Mouse (Mus musculus): Measurements from ENCODE around the gene H1f0.

Gene H1f0

GRCm38 (mm10) chr15:79028237-79028738 is at the start of gene H1f0:
TSS of gene H1f0 (plus strand) at chr15:79028450.
- peak; percentile 88 for DNase-seq (ENCODE audit: low read depth, low spot score)

DNA sequence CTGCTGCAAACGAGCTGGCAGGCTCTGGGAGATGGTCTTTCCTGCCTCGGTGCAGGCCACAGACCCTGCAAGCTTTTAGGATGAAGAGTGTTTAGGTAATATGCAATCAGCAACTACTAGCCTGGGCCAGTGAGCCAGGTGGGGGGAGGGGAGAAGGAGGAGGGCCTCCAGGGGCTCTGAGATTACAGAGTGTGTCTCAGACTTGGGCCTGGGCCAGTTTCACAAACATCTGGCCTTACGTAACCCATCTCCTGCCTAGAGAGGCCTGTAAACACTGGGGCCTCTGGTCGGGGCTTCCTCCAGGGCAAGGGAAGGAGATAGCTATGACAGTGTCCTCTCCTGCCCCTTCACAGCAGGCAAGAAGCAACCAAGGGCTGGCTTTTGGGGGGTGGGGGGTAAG is 49.4 kb upstream of the H1f0 start:
- no peak for DNase-seq (ENCODE audit: low read depth, low spot score)

GRCm38 (mm10) chr15:78980084-78980483 is 48.2 kb upstream of the H1f0 start:
- DNase-seq (ENCODE audit: low read depth, low spot score), result no peak

DNA sequence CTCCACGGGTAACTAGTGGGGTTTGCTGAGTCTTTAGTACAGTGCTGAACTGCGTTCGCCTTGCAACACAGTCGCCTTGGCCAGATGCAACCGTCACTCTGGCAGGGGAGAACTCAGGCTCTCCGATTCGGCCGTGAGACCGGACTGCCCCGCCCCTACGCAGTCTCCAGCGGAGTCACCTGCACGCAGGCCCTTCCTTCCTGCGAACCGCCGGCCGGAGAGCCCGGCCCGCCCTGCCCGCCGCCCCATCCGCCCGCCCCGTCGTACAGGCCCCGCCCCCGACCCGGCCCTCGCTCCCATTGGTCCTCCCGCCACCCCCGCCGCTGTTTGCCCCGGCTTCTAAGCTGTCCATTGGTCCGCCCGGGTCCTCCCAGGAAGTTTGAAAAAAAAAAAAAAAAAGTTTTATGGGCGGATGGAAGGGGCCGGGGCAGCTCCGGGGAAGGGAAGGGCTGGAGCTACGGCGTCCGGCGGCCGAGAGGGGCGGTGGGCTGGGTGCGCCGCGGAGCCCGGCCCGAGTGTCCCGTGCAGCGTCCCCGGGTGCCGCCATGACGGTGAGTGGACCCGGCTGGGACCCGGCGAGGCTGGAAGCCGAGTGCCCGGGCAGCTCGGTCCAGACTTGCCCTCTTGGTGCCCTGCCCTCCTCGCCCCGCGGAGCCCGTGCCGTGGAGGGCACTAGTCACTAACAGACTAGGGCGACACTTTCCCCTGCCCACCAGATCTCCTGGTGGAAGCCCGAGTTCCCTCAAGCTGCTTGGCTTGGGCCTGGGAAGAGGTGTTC is 45.4 kb upstream of the H1f0 start:
- DNase-seq (ENCODE audit: low read depth, low spot score), result peak; percentile 91

DNA sequence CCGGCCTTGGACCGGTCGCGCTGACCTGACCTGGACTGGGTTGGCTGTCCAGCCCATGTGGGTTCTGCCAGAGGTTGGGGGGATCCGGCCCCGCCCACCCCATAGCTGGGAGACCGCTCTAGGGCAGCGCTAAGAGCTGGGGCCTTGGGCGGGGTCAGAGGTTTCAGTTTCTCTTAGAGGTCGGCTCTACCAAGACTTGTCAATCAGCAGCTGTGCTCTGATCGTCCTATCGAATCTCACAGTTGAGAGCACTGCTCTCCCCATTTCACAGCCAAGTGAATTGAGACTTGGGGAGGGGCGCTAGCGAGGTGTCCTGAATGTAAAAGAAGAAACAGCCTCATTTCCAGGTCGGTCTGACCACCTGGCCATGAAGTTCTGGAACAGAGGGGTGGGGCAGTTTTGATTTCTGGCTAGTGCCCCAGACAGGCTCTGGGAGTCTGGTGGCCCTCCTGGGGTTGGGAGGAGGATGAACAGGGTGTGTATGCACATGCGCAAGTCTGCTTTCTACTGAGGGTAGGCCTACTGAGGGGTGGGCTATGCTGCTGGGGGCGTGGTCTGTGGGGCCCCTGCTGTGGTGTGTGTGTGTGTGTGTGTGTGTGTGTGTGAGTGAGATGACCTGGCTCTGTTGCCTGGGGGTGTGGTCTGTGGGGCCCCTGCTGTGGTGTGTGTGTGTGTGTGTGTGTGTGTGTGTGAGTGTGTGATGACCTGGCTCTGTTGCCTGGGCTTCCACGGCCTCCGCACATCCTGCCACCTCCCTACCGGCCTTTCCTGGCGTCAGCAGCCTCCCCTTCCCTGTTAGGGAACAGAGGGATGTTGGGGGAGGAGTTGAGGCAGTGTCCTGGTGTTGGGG is 44.6 kb upstream of the H1f0 start:
- DNase-seq (ENCODE audit: low read depth, low spot score), result peak; percentile 86

- no peak for DNase-seq (ENCODE audit: low read depth, low spot score)
Measured at GRCm38 (mm10) chr15:78984286-78984778, 43.9 kb upstream of the H1f0 start.

GRCm38 (mm10) chr15:78986536-78987220 is 41.6 kb upstream of the H1f0 start:
- no peak for DNase-seq (ENCODE audit: low read depth, low spot score)

DNA sequence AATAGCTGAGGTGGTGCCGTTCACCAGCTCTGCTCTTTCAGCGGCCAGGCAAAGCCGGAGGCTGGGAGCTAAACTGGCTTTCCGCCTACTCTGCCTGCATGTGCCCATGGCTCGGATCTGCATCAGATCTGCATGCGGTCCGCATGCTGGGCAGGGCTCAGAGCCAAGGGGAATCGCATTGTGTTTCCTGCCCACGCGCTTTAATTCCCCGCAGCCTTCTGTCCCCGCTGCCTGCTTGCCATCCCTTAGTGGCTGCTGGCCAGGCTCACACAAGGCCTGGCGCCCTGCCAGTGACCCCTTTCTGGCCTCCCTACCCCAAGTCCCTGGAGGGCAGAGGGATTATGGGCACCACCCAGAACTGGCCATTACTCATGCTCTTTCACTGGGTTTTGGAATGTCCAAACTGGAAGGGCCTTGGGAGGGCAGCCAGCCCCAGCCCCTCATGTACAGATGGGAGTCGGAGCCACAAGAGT is 39.7 kb upstream of the H1f0 start:
- DNase-seq (ENCODE audit: low read depth, low spot score), result no peak

DNA sequence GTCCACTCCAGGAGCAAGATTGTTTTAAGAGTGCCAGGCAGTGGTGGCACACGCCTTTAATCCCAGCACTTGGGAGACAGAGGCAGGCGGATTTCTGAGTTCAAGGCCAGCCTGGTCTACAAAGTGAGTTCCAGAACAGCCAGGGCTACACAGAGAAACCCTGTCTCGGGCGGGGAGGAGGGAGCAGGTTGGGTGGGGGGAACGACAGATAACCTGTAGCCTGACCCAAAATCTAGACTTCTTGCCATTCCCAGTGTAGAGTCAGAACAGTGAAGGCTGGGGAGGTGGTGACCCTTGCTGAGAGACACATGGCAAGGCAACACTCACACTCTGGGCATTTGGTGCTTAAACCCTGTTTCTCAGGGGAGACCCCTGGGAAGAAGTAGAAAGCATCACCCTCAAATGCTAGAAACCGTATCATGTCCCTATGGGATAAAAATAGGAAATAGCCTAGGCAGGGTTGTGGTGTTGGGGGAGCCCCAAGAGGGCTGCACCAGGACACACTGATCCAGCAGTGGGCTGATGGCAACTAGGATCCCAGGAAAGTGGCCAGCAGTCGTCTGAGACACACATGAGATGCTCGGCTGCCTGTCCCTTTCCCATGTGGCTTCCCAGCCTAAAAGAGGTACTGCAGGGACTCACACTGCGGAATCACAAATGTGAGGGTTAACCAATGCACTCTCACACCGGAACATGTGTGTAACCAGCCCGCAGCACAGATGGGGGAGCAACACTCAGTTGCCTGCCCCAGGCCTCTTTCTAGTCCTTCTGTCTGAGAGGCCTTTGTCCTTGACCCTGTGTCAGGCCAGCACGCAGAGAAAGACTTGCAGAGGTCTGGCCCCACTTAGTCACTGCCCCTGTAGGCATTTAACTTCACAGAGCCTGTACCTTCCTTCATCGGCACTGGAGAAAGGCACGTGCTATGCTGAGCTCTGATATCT is 38.8 kb upstream of the H1f0 start:
- DNase-seq (ENCODE audit: low read depth, low spot score), result no peak

- no peak for DNase-seq (ENCODE audit: low read depth, low spot score)
Measured at GRCm38 (mm10) chr15:78990093-78990463, 38.2 kb upstream of the H1f0 start.

DNA sequence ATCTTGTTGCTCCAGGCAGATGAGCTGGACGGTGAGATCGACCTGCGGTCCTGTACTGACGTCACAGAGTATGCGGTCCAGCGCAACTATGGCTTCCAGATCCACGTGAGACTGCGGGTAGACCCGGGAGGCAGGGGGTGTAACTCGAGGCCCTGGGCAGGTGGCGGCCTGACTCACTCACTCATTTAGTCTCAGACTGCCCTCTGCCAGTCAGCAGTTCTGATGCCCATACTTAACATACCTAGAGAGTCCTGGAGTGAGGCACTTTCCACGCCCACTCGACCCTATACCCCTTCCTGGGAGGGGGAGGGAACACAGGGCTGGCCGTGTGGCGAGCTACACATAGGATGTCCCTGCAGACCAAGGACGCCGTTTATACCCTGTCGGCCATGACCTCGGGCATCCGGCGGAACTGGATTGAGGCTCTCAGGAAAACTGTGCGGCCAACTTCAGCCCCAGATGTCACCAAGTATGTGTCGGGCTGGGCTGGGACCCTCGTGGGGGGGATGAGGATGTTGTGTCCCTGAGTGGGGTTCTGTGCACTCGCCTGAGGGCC is 37.2 kb upstream of the H1f0 start:
- DNase-seq (ENCODE audit: low read depth, low spot score), result no peak

DNA sequence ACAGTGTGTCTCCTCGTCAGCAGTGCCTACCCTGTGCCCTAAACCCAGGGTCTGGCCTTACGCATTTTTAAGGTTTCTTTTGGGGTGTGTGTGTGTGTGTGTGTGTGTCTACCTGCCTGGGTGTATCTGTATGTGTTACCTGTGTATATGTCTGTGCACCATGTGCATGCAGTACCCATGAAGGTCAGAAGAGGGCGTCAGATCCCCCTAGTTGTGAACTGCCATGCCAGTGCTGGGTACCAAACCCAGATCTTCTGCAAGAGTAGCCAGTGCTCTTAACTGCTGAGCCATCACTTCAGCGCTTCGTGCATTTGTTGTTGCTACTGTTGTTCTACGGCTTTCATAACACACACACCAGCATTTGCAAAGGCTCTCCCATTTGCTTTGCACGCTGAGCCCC is 36.0 kb upstream of the H1f0 start:
- DNase-seq (ENCODE audit: low read depth, low spot score), result no peak

- DNase-seq (ENCODE audit: low read depth, low spot score), result no peak
Measured at GRCm38 (mm10) chr15:78992925-78993324, 35.3 kb upstream of the H1f0 start.

- DNase-seq (ENCODE audit: low read depth, low spot score), result no peak
Measured at GRCm38 (mm10) chr15:78995916-78996315, 32.3 kb upstream of the H1f0 start.

- no peak for DNase-seq (ENCODE audit: low read depth, low spot score)
Measured at GRCm38 (mm10) chr15:78996663-78997062, 31.6 kb upstream of the H1f0 start.

- no peak for DNase-seq (ENCODE audit: low read depth, low spot score)
Measured at GRCm38 (mm10) chr15:78998348-78998747, 29.9 kb upstream of the H1f0 start.

- DNase-seq (ENCODE audit: low read depth, low spot score), result no peak
Measured at GRCm38 (mm10) chr15:78999586-78999985, 28.7 kb upstream of the H1f0 start.

- DNase-seq (ENCODE audit: low read depth, low spot score), result no peak
Measured at GRCm38 (mm10) chr15:79000357-79000791, 27.9 kb upstream of the H1f0 start.

- no peak for DNase-seq (ENCODE audit: low read depth, low spot score)
Measured at GRCm38 (mm10) chr15:79001559-79001958, 26.7 kb upstream of the H1f0 start.

DNA sequence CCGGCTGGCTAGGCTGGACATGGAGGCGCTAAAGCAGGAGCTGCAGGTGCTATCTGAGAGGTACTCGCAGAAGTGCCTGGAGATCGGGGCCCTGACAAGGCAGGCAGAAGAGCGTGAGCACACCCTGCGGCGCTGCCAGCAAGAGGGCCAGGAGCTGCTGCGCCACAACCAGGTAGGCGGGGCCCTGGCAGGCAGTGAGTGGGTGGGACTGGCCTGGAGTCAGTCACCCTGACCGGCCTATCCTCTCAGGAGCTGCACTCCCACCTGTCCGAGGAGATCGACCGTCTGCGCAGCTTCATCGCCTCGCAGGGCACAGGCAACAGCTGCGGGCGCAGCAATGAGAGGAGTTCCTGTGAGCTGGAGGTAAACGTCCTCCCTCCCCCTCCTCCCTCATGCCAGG is 26.2 kb upstream of the H1f0 start:
- no peak for DNase-seq (ENCODE audit: low read depth, low spot score)

Data from CD4-positive helper T cell, adult 2 months (primary cell).